Mouse (Mus musculus) cerebellum, postnatal 4 days (tissue): Measurements from ENCODE around the gene Auts2.

Source experiments
- DNase-seq, 2 experiments: peaks; one replicate each; pipeline ENCODE4 v3.0.0; 2022; ENCODE audit warnings: low spot score in 2 of 2, mixed read lengths in 1 of 2

The Auts2 gene

GRCm38 (mm10) chr5:131531744-131532552 is 1011.2 kb downstream of the Auts2 start:
- no peak for DNase-seq

GRCm38 (mm10) chr5:131530828-131531227 is 1012.3 kb downstream of the Auts2 start:
- peak in 1 of 2 experiments; percentile 76 for DNase-seq

GRCm38 (mm10) chr5:131526666-131527065 is 1016.5 kb downstream of the Auts2 start:
- no peak for DNase-seq

GRCm38 (mm10) chr5:131524900-131525465 is 1018.2 kb downstream of the Auts2 start:
- DNase-seq = no peak

DNA sequence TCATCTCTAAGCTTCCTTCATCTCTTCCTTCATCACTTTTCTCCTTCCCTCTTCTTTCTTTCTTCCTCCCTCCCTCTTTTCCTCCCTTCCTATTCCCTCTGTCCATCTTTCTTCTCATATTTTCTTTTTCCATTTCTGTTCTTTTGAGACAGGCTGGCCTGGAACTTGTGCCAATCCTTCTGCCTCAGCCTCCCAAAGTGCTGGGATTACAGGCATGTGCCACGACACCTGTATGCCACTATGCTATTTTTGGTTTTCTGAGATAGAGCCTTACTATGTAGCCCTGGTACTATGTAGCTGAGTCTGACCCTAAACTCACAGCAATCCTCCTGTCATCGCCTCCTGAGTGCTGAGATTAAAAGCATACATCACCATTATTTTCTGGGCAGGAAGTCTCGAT is 1023.6 kb downstream of the Auts2 start:
- DNase-seq = no peak

GRCm38 (mm10) chr5:131517677-131518076 is 1025.5 kb downstream of the Auts2 start:
- DNase-seq = no peak

GRCm38 (mm10) chr5:131515707-131516407 is 1027.3 kb downstream of the Auts2 start:
- DNase-seq = peak in 1 of 2 experiments; percentile 18

- no peak for DNase-seq
These were observed 1029.4 kb downstream of the Auts2 start for GRCm38 (mm10) chr5:131513753-131514152.

- DNase-seq = no peak
These were observed 1030.5 kb downstream of the Auts2 start for GRCm38 (mm10) chr5:131512617-131513016.

DNA sequence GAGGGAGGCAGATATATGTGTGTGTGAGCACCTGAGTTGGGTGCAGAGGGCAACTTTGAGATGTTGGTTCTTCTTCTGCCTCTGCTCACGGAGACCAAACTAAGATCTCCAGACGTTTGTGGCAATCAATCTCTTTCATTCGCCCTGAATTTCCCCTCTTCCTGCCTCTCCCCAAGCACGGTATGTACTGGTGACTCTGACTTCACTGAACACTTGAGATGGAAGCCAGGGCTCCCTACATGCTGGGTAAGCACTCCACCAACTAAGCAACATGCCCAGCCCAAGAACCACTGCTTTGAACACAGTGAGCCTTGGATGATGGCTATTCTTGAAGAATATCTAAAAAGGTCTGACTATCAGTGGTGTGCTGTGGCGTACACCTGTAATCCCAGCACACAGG is 1032.5 kb downstream of the Auts2 start:
- no peak for DNase-seq

GRCm38 (mm10) chr5:131509315-131509714 is 1033.8 kb downstream of the Auts2 start:
- no peak for DNase-seq

DNA sequence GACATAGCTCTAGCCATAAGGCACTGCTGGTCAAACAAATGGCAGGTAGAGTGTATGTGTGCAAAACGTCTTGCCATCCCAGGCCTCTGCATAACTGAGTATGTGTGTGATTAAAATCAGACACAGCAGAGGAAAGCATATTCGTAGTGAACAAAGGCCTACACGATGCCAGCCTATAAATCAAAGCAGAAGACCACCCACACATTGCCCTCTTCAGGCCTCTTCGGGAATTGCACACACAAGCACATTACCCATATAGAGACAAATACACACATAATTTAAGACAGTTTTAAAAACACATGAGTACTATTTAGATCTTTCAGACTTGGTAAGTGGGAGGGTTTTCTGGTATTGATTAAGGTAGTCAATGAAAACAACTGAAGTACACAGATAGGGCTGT is 1044.3 kb downstream of the Auts2 start:
- DNase-seq = no peak

GRCm38 (mm10) chr5:131496517-131497216 is 1046.5 kb downstream of the Auts2 start:
- no peak for DNase-seq

DNA sequence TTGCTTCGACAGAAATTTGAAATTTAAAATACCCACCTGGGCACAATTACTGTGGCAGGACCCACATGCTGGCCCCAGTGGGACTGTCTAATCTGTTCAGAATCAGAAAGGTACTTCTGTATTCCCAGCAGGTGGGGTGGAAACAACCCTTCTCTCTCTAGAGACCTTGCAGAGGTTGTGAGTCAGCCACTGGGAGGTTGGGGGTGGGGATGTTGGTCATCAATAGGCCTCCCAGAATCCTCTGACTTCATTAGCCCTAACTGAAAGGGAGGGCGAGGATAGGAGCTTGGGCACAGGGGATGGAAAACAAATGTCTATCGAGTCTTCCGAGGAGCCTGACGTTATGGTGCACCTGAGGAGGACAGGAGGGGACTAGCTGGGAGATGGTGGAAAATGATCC is 1048.6 kb downstream of the Auts2 start:
- no peak for DNase-seq

- DNase-seq = no peak
These were observed 1050.6 kb downstream of the Auts2 start for GRCm38 (mm10) chr5:131492535-131492934.

DNA sequence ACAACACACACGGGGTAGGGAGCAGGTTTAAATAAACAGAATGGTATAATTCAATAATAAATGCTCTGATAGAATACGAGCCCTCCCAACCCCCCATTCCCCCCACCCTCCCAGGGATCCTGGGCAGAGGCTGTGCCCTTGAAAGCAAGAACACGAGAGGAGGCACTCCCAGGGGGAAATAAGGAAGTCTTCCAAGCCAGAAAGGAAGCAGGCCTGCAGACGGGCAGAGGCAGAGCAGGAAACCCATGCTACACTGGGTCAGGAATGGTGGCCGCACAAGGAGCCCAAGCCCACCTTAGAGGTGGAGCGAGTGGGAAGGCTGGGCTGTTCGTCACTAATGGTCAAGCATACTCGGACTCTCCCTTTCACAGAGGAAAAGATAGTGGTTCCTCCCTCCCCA is 1051.3 kb downstream of the Auts2 start:
- DNase-seq = no peak

GRCm38 (mm10) chr5:131490811-131491210 is 1052.3 kb downstream of the Auts2 start:
- DNase-seq = no peak

DNA sequence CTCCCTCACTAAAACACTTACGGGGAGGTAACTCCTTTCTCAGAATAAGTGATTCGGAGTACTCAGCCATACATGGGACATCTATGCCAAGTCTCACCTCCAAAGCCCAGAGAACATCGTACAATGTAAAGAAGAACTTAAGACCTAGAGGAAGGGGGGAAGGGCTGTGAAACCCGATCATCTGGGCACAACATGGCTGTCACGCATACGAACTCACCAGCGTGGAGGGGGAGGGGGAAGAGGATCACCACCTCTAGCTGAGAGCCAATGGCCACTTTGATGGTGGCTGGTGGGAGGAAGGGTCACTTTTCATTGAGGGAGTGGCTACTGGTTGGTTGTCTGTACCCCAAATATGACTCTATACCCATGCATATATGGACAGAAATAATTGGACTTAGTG is 1053.3 kb downstream of the Auts2 start:
- DNase-seq = no peak

GRCm38 (mm10) chr5:131486527-131486926 is 1056.6 kb downstream of the Auts2 start:
- no peak for DNase-seq

GRCm38 (mm10) chr5:131475278-131475677 is 1067.9 kb downstream of the Auts2 start:
- no peak for DNase-seq

- no peak for DNase-seq
These were observed 1074.5 kb downstream of the Auts2 start for GRCm38 (mm10) chr5:131468609-131469008.

GRCm38 (mm10) chr5:131466131-131466530 is 1077.0 kb downstream of the Auts2 start:
- DNase-seq = no peak
